Mouse (Mus musculus) ES-Bruce4 (cell line): ENCODE results near the gene Elavl4.

ENCODE experiments used
- CTCF ChIP-seq: IDR thresholded peaks from one replicate; pipeline ENCODE4 v1.8.1; 2011; ENCODE audit warnings: low read depth, low read length
- EP300 ChIP-seq: IDR thresholded peaks from 2 replicates; pipeline ENCODE4 v1.6.1; 2011; ENCODE audit warnings: low read depth, low read length; ENCODE audit not compliant: insufficient read depth
- POLR2A ChIP-seq: IDR thresholded peaks from one replicate; pipeline ENCODE4 v1.8.1; 2011; ENCODE audit warnings: low read length; ENCODE audit not compliant: insufficient read depth

GRCm38 (mm10) chr4:110292471-110292870, 59.2 kb downstream of the Elavl4 start:
- TF ChIP-seq CTCF (no peak), EP300 (no peak), POLR2A (no peak)
